Mouse (Mus musculus) granulocyte monocyte progenitor cell, adult 5-6 weeks (primary cell): ENCODE measurements around the gene Lxn. TPM values are rescaled to one million over a fixed set of nuclear protein-coding genes. Genes with fewer than 3 reads are reported as not detected.
A peak's percentile ranks its signal among the peaks of the same experiment; 100 is the strongest.

Experiments
- ATAC-seq: replicated peaks from 2 replicates; pipeline ENCODE4 v1.8.0; 2016; ENCODE audit warnings: mild to moderate bottlenecking, moderate TSS enrichment, inconsistent platforms; ENCODE audit not compliant: poor library complexity, severe bottlenecking
- total RNA-seq, 2 experiments: library from RNA; stranded (forward) in 1 of 2; stranded (reverse) in 1 of 2; fragments of 200-712, 200-1000 nt in 1 of 2; fragments of >200 nt in 1 of 2; fragmentation: Nextera tagmentation in 1 of 2; gene quantifications; 2 replicates each; pipeline ENCODE4 v1.2.3; 2014 to 2017

The Lxn gene
- total RNA-seq, 2 experiments from 2014 or later, result 22.8 to 43.1 TPM

DNA sequence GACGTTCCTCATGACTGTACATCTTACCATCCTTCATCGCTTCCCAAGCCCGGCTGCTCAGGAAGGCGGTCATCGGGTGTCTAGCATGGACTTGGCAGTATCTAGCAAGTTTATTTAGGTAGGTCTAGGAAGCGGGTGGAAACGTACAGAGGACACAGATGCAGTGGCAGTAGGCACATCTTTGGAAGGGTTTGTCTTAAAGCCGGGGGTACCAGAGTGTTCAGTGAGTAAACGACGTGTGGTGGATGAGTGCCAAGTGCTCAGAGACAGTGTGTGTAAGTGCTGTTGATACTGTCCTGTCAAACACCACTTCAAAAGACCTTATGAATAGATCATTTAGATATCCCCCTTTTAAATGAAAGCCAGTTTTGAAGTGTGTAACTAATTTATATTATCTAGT is 1.1 kb downstream of the Lxn start:
- ATAC-seq, result no peak

GRCm38 (mm10) chr3:67462015-67462414 is 1.7 kb downstream of the Lxn start:
- ATAC-seq, result no peak

DNA sequence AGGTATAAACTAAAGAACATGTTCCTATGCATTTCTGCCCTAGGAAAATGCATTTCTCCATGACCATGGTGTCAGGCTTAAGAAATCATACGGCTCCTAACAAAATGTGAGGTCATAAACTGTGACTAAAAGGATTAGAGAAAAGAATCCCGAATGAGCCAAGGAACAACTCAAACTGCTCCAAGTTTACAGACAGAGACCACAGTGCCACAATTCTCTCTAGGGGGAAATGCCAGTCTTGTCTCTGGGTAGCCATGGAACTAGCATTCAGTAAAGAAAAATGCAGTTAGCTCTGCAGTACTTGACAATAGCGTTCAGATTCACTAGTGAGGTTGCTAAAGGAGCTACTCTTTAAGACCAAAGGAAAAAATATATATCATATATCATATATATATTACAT is 3.8 kb downstream of the Lxn start:
- no peak for ATAC-seq

DNA sequence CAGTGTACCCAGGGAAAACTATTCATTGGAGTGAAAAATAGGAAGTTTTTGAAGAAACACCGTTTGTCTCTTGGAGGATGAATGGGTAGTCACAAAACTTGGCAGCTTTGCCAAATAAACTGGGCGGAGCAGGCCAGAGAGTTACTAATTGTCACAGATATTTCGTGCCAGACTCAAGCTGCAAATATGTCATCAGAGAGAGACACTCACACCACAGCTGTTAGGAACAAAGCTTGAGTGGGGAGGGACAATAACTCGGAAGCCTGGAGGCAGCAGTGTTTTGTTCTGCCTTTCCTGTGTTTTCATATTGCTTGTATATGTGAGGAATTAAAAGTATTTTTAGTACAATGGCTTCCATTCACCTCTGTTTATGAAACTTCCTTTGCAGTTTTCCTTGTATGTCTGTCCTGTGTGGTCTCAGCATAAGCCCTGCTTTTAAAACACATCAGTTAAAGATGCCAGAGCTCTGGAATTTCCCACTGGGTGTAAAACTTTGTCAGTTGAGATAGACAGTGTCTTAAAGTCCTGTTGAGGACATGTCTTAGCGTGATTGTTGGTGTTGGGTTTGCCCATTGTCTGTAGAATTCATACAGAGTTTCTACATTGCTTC is 13.0 kb downstream of the Lxn start:
- ATAC-seq, result no peak

GRCm38 (mm10) chr3:67449660-67450059 is 14.1 kb downstream of the Lxn start:
- no peak for ATAC-seq

GRCm38 (mm10) chr3:67447143-67447542 is 16.6 kb downstream of the Lxn start:
- peak; percentile 56 for ATAC-seq

- no peak for ATAC-seq
These were observed 29.7 kb downstream of the Lxn start for GRCm38 (mm10) chr3:67434011-67434410.

DNA sequence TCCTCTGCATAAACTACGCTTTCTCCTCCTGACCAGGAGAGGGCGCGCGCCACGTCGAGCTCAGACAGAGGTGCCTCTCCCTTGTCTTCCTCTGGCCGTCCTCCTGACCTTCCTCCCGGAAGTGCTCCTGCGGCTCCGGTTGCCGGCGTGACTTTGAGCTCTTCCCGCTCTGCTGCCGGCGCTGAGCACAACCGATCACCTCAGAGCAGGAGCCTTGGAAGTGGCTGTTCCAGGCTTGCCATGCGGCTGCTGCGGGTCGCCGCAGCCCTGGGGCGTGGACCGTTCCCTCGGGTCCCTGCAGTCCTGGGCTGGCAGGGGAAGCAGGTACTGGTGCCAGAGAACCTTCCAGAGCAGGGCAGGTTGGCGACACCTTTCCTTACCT is 33.7 kb downstream of the Lxn start, which contains the start of gene Gfm1:
Gfm1 (plus strand) TSS at position 98 of the 382 bp plus-strand sequence.
- ATAC-seq, result peak; percentile 98

- ATAC-seq, result peak; percentile 10
These were observed 34.3 kb downstream of the Lxn start for GRCm38 (mm10) chr3:67429338-67429998.

Other genes with a start within 250 kb of the Lxn start
- 1.6 TPM in 1 of 2 replicates, not detected in the other for gene Mlf1, start 89.8 kb downstream of the Lxn start, total RNA-seq (2014; fragmentation: Nextera tagmentation)
- 0.72 and 1.0 TPM in 2 replicates for gene Mlf1, start 89.8 kb downstream of the Lxn start, total RNA-seq (2017)
- gene Gm17402, start 88.8 kb downstream of the Lxn start, total RNA-seq (2014; fragmentation: Nextera tagmentation), result not detected in 2 replicates
- gene Gm17402, start 88.8 kb downstream of the Lxn start, total RNA-seq (2017), result not detected in 2 replicates
- 34.3 and 44.6 TPM in 2 replicates for gene Gfm1, start 33.8 kb downstream of the Lxn start, total RNA-seq (2014; fragmentation: Nextera tagmentation)
- gene Gfm1, start 33.8 kb downstream of the Lxn start, total RNA-seq (2017), result 59.4 and 108 TPM in 2 replicates
- not detected in 2 replicates for gene Rarres1, start 51.6 kb upstream of the Lxn start, total RNA-seq (2014; fragmentation: Nextera tagmentation)
- 0.15 and 0.26 TPM in 2 replicates for gene Rarres1, start 51.6 kb upstream of the Lxn start, total RNA-seq (2017)
- gene Mfsd1, start 118.8 kb upstream of the Lxn start, total RNA-seq (2014; fragmentation: Nextera tagmentation), result 41.5 and 51.5 TPM in 2 replicates
- 167 and 180 TPM in 2 replicates for gene Mfsd1, start 118.8 kb upstream of the Lxn start, total RNA-seq (2017)